Mouse (Mus musculus) kidney, adult 11 months (tissue): ENCODE results near the gene Tenm3.

Source experiments
- DNase-seq: peaks from one replicate; pipeline ENCODE4 v3.0.0; 2022

The Tenm3 gene

GRCm38 (mm10) chr8:48843931-48844285, at the start of gene Tenm3:
Gene Tenm3, minus strand, starts transcription at chr8:48843951.
- DNase-seq: no peak

GRCm38 (mm10) chr8:48890216-48890765, 46.5 kb upstream of the Tenm3 start:
- no peak for DNase-seq

GRCm38 (mm10) chr8:48884270-48884669, 40.5 kb upstream of the Tenm3 start:
- DNase-seq: no peak

DNA sequence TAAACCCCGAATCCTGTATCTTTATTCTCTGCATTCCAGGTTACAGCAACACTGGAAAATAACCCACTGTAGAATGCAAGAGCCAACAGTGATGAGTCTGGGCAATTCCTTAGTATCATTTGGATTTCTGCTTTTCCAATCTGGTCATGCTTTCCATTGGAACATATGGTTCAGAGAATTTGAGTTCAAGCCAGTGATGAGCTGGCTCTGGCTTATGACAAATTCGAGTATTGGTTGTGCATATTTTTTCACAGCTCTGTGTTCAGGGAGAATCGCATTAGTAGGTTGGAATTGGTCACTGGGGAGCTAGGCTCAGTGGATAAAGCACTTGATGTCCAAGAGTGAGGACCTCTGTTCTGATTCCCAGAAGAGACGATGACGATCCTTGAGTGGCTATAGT, 36.8 kb upstream of the Tenm3 start:
- no peak for DNase-seq

GRCm38 (mm10) chr8:48865972-48866371, 22.2 kb upstream of the Tenm3 start:
- no peak for DNase-seq

- peak; percentile 29 for DNase-seq
Observed at GRCm38 (mm10) chr8:48865485-48865884, 21.7 kb upstream of the Tenm3 start.

DNA sequence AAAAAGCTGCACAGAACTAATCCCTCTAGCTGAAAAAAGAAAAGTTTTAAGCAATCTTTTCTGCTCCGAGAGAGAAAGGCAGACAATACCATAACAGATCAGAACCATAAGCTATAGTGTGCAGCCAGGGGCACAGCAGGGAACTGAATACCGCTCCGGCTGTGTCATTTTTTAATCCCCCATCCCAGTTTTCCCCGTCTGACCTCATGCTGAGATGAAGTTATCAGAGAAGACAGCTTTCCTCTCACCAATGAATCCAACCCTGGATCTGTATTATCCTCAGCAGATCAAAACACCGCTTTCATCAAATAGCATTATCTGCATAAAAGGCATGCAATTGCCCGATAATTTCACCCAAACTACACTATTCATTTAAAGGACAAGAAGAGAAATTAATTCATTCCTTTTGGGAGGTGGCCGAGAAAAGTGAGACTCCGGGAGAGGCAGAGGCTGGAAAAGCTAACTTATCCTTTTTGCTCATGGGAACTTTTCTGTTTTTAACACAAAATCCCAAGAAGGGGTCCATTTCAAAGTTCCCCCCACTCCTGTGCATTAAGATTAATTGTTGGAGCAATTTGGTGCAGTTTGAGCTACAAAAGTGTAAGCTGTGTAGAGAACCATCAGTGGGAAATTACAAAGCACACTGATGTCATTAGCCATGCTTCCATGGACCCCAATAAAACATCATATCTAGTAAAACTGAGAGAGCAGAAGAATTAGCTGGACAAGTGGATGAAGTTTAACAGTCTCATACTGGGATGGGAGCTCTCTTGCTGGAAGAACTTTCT, 6.7 kb upstream of the Tenm3 start:
- DNase-seq: no peak

- no peak for DNase-seq
Observed at GRCm38 (mm10) chr8:48849091-48849616, 5.4 kb upstream of the Tenm3 start.

DNA sequence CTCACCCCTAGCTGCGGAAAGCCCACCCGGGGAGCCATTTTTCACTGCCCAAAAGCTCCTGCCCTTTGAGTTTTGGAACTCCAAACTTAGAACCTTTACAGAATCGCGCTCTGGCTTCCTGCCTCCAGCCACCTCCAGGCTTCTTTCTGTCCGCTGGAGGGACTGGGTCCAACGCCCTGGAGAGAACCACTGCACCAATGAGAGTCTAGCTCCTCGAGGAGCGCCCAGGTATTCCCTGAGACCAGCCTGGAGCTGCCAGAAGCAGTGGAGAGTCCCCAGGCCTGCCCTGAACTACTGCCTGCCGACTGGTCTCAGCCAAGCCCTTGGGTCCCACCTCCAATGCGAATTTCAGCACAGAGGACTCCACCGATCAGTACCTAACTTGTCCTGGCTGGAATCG, 1.2 kb upstream of the Tenm3 start:
- no peak for DNase-seq

- peak; percentile 31 for DNase-seq
Observed at GRCm38 (mm10) chr8:48844370-48844905, 687 bp upstream of the Tenm3 start.

GRCm38 (mm10) chr8:48842991-48843930, 490 bp downstream of the Tenm3 start:
- DNase-seq: peak; percentile 7

- peak; percentile 4 for DNase-seq
Observed at GRCm38 (mm10) chr8:48842516-48842990, 1.2 kb downstream of the Tenm3 start.

GRCm38 (mm10) chr8:48842035-48842434, 1.7 kb downstream of the Tenm3 start:
- no peak for DNase-seq

DNA sequence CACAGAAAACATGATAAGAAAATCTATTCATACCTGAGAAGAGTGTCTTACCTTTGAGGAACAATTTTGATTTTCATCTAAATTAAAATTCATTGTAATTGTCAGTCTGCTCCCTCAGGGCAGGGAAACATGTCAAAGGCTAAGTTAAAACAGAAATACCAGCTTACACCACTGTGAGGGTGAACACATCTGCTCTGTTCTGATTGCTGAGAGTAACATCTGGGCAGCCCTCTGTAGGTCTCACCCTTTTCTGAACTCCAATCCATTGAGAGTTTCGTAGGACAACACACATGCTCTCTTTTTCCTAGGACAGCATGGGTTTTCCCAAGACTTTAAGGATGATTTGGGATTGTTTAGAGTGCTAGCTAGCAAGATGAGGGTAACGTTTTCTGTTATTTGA, 8.0 kb downstream of the Tenm3 start:
- no peak for DNase-seq

- DNase-seq: peak; percentile 17
Observed at GRCm38 (mm10) chr8:48827454-48827853, 16.3 kb downstream of the Tenm3 start.

DNA sequence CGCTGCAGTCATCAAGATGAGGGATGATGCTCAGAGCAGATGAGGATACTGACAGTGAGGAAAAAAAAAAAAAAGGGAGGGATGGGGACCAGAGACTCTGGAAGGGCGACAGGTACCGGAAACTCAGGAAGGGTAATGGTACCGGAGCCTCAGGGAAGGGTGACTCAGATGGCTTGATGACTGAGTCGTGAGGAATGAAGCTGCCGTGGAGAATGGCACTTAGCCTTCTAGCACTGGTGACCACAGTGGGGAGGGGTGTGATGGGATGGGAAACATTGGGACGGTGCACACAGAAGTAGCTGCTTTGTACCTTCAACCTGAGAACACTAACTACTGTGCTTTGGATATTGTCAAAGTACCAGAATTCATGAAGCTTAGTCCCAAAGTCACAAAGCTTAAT, 18.1 kb downstream of the Tenm3 start:
- no peak for DNase-seq

DNA sequence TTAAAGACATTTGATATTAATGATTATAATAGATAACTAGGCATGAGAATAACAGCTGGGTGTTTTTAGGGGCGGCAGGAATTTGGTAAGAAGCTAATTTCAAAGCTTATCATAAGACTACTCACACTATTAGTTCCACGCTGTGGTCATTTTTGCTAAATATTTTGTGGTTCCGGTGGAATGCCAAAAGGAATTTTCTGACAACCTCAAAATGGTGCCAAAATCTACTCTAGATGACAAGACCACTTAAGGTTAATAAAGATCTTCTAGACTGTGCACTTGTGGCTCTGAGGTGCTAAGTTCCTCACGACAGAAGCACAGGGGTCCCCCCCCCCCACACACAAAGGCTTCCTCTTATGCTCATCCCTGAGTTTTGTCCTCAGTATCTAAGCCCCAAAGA, 21.5 kb downstream of the Tenm3 start:
- no peak for DNase-seq

DNA sequence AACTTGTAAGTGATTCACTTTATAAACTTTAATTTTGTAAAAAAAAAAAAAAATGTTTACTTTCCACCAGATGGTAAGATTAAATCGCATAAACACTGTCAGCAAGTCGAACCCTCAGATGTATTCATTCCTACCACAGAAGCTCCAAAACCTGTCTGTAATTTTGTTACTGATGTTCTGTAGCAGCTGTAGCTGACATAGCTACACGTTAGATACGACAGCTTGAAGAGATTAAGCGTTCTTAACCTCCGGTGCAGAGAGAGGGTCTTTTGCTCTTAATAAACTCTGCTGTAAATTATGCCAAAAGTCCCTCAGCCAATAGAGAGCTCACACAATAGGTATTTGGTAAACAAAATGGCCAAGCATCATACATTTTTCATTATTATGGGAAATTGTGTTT, 23.8 kb downstream of the Tenm3 start:
- no peak for DNase-seq

DNA sequence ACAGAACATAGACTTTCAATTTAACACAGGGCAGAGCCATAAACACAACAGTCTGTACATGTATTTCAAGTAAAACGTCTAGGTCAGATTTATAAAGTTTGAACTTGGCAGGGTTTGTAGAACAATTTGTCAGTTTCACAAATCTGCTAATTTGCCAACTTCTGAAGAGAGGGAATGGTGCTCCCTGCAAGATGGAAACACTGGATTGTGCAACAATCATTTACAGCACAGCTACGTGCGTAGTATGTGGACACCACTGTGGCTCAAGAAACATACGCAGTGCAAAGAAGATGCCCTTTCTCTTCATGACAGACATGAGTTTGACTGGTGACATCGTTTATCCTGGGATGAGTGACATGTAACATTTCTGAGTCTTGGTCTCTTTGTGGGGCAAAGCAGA, 24.4 kb downstream of the Tenm3 start:
- no peak for DNase-seq

DNA sequence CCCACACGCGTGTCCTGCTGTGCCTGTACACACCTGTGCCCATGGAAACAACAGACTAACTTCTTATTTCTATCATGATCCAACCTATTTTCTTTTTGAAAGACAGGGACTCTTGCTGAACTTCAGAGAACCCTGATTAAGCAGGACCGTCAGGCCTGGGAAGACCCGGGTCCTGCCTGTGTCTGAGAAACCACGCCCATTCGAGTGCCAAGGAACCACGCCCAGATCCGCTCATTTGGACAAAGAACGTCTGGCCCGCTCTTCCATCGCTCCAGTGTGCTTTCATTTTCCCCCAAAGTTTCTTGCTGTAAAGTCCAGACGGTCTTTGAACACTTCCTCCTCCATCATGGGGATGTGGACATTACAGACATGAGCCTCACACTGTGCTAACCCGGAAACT, 26.8 kb downstream of the Tenm3 start:
- no peak for DNase-seq

DNA sequence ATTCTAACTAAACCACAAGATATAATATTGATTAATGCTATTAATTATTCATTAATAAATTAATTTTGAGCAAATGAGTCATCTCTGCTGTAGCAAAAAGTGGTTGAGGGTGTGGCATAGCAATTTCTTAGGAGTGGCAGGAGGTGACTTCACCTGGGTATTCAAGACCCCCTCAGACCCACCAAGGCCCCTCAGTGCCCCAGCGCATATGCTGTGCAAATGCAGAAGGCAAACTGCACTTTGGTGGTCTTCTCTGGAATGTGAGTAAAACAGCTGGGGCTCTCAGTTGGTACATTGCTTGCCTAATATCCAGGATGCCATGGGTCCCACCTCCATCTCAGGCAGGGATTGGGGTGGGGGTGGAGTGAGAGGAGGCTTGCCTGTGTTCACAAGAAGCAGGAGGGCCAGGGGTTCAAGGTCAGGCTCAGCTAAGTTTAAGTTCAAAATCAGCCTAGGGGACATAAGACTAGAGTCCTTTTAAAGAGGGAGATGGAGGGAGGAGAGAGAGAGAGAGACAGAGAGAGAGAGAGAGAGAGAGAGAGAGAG, 31.5 kb downstream of the Tenm3 start:
- DNase-seq: no peak

GRCm38 (mm10) chr8:48810615-48811014, 33.1 kb downstream of the Tenm3 start:
- DNase-seq: no peak

DNA sequence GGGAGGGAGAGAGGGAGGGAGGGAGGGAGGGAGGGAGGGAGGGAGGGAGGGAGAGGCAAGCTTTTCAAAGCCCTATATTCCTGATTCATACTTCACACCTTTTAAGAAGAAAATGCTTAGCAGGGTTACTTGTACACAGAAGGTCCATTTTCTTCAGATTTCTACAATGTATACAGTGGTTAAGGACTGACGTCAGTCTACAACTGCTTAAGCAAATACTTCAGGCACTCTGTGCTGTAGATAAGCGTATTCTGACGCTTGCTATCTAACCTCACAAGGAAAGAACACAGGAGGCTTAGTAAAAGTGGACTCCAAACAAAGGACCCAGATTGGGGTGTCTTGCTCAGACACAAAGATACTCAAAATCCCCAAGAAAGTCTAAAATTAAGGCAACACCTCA, 34.6 kb downstream of the Tenm3 start:
- no peak for DNase-seq
